Mouse (Mus musculus) heart, embryonic 16.5 days (tissue): Measurements from ENCODE around the gene Ccdc71. TPM values are rescaled to one million over a fixed set of nuclear protein-coding genes. Genes with fewer than 3 reads are reported as not detected.
A peak's percentile ranks its signal among the peaks of the same experiment; 100 is the strongest.

ENCODE experiments used
- ATAC-seq: fragments of 200-750 bp; cut with Nextera tagmentation; replicated peaks from 2 replicates; pipeline ENCODE4 v1.8.0; 2017; ENCODE audit warnings: moderate number of reproducible peaks; ENCODE audit not compliant: insufficient read depth, low FRiP score; ENCODE audit errors: extremely low read depth
- H3K27ac ChIP-seq: fragments of 300-500 bp; sonication (generic); 2 replicates; pipeline ENCODE4 v1.5.1; 2014; ENCODE audit warnings: mild to moderate bottlenecking, low read length, control low read depth, moderate library complexity
- H3K27me3 ChIP-seq: fragments of 300-500 bp; sonication (generic); 2 replicates; pipeline ENCODE4 v1.6.1; 2014; ENCODE audit warnings: low read length, mixed read lengths; ENCODE audit not compliant: control insufficient read depth, insufficient read depth
- H3K36me3 ChIP-seq: fragments of 300-500 bp; sonication (generic); 2 replicates; pipeline ENCODE4 v1.6.1; 2014; ENCODE audit not compliant: control insufficient read depth, insufficient read depth
- H3K4me1 ChIP-seq: fragments of 300-500 bp; sonication (generic); 2 replicates; pipeline ENCODE4 v1.6.1; 2014; ENCODE audit warnings: low read length, mixed read lengths; ENCODE audit not compliant: control insufficient read depth, insufficient read depth
- H3K4me2 ChIP-seq: fragments of 300-500 bp; sonication (generic); 2 replicates; pipeline ENCODE4 v1.6.1; 2014; ENCODE audit warnings: low read depth, mild to moderate bottlenecking, control low read depth, low read length
- H3K4me3 ChIP-seq: fragments of 300-500 bp; sonication (generic); 2 replicates; pipeline ENCODE4 v1.5.1; 2014; ENCODE audit warnings: mild to moderate bottlenecking, control low read depth, low read length
- H3K9ac ChIP-seq: fragments of 300-500 bp; sonication (generic); 2 replicates; pipeline ENCODE4 v1.6.1; 2014; ENCODE audit warnings: low read length, control low read depth
- H3K9me3 ChIP-seq: fragments of 300-500 bp; sonication (generic); replicated peaks from 2 replicates; pipeline ENCODE4 v1.6.1; 2016; ENCODE audit warnings: low read length; ENCODE audit not compliant: control insufficient read depth
- WGBS: fragments of 180-500 bp; shearing (Covaris S2); extraction: QIAGEN DNeasy Blood & Tissue Kit; methylation state at CpG from one replicate; pipeline ENCODE4 v1.1.7; 2014; 5-methylcytosine and 5-hydroxymethylcytosine counted together
- polyA plus RNA-seq: library from polyadenylated mRNA; unstranded; fragments of >200 nt; fragmentation: Nextera tagmentation; extraction: Ambion mirVana; gene quantifications from 2 replicates; pipeline ENCODE4 v1.2.1, GENCODE M21; 2015

Ccdc71 gene
- polyA plus RNA-seq, 1 experiment from 2014 or later, result 44.3 TPM

DNA sequence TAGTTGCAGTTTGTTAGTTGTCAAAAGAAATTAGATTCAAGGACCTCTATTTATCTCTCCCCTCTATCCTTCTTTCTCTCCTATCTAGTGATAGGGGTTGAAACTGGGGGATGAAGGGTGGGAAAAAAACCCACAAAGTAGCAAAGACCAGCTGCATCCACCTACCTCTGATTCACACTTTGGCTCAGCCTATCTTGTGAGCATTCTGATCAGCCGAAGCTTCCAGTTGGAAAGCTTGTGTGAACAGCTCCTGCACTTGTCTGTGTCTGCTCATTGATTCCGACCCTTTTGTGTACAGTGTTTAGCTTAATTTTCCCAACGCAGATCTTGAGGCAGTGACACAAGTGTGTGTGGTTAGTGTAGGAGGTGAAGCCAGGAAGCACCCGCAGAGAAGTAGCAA is 6.9 kb upstream of the Ccdc71 start:
- Histone ChIP-seq H3K4me1 (peaks cover 32% of the 10 kb centered on the region), H3K9ac (peak overlapping the region; percentile 82; the same call in 1 of the 2 replicates), H3K36me3 (no peaks in the 10 kb centered on the region; the same call in 1 of the 2 replicates), H3K27ac (no peak overlapping the region; the same call in 1 of the 2 replicates), H3K4me3 (no peak overlapping the region), H3K4me2 (no peak overlapping the region), H3K9me3 (no peaks in the 10 kb centered on the region), H3K27me3 (no peaks in the 10 kb centered on the region)
- WGBS, result 62% methylated on average over 4 of the region's 4 CpGs
- no peak for ATAC-seq

- peaks cover 24% of the 10 kb centered on the region for H3K4me1 ChIP-seq
- H3K27me3 ChIP-seq, result no peaks in the 10 kb centered on the region
- no peak overlapping the region for H3K27ac ChIP-seq
- H3K4me2 ChIP-seq, result no peak overlapping the region
- H3K9ac ChIP-seq, result no peak overlapping the region
- 83% methylated on average over 6 of the region's 6 CpGs for WGBS
- H3K9me3 ChIP-seq, result no peaks in the 10 kb centered on the region
- no peaks in the 10 kb centered on the region for H3K36me3 ChIP-seq
- ATAC-seq, result no peak
- H3K4me3 ChIP-seq, result no peak overlapping the region
Observed at GRCm38 (mm10) chr9:108454429-108454828, 5.9 kb upstream of the Ccdc71 start.

- no peaks in the 10 kb centered on the region for H3K27me3 ChIP-seq
- H3K4me3 ChIP-seq, result no peak overlapping the region
- peaks cover 12% of the 10 kb centered on the region for H3K4me1 ChIP-seq
- H3K9me3 ChIP-seq, result no peaks in the 10 kb centered on the region
- 63% methylated on average over 12 of the region's 12 CpGs for WGBS
- no peak overlapping the region for H3K4me2 ChIP-seq
- no peak overlapping the region for H3K27ac ChIP-seq
- ATAC-seq, result no peak
- H3K9ac ChIP-seq, result no peak overlapping the region
- H3K36me3 ChIP-seq, result no peaks in the 10 kb centered on the region
Observed at GRCm38 (mm10) chr9:108455747-108456571, 4.4 kb upstream of the Ccdc71 start.

DNA sequence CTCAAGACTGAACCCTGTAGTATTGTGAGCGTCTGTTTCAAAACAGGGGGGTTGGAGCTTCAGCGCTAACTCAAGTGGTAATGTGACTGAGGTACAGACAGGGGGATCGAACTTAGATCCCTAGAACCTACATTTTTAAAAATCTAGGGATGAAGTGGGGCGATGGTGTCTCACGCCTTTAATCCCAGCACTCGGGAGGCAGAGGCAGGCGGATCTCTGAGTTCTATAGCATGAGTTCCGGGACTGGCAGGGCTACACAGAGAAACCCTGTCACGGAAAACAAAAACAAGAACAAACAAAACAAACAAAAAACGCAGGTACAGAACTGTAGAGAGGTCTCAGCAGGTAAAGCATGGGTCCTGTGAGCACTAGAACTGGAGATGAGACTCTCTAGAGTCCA is 3.4 kb upstream of the Ccdc71 start:
- no peak overlapping the region for H3K9ac ChIP-seq
- no peak for ATAC-seq
- WGBS, result 85% methylated on average over 10 of the region's 10 CpGs

GRCm38 (mm10) chr9:108459939-108460318 is 398 bp upstream of the Ccdc71 start:
- Histone ChIP-seq H3K4me1 (peaks cover 18% of the 10 kb centered on the region), H3K9me3 (no peaks in the 10 kb centered on the region), H3K4me2 (peak overlapping the region; percentile 93), H3K27ac (peak overlapping the region; percentile 88), H3K9ac (no peak overlapping the region; the same call in 1 of the 2 replicates), H3K4me3 (peak overlapping the region; percentile 87), H3K36me3 (peaks cover 18% of the 10 kb centered on the region), H3K27me3 (no peaks in the 10 kb centered on the region)
- 78% methylated on average over 1 of the region's 1 CpGs for WGBS
- ATAC-seq, result no peak

More for the DNA sequence above, 3.4 kb upstream of the Ccdc71 start:
- H3K27me3 ChIP-seq, result no peaks in the 10 kb centered on the region
- no peaks in the 10 kb centered on the region for H3K9me3 ChIP-seq
- H3K4me3 ChIP-seq, result no peak overlapping the region
- H3K36me3 ChIP-seq, result no peaks in the 10 kb centered on the region
- no peak overlapping the region for H3K4me2 ChIP-seq
- no peak overlapping the region for H3K27ac ChIP-seq
- H3K4me1 ChIP-seq, result peaks cover 14% of the 10 kb centered on the region

DNA sequence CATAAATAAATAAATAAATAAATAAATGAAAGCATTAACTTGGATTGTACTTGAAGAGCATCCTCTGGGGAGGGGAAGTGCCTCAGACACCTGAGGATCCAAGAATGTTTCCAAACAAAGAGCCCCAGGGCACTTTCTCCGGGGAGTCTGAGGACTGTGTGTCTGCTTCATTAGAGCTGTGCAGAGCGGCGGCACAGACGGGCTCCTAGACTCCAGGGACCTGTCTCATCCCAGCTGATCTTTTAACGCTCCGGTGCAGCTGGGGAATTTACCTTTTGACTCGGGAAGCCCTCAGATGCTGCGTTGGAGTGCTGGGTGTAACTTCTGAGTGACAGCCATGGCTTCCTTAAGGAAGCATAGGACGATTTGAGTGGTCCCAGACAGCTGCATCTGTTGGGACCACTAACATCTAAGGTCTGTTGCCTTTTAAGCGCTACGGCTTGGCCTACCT is 879 bp downstream of the Ccdc71 start, which contains the start of gene Klhdc8b:
Klhdc8b (minus strand) TSS at position 401 of the 451 bp plus-strand sequence.
- 21% methylated on average over 11 of the region's 11 CpGs for WGBS

GRCm38 (mm10) chr9:108461675-108462074 is 1.3 kb downstream of the Ccdc71 start:
- Histone ChIP-seq H3K9ac (no peak overlapping the region; the same call in 1 of the 2 replicates), H3K36me3 (peaks cover 25% of the 10 kb centered on the region), H3K4me1 (peaks cover 18% of the 10 kb centered on the region), H3K4me3 (peak overlapping the region; percentile 87), H3K4me2 (peak overlapping the region; percentile 93), H3K9me3 (no peaks in the 10 kb centered on the region), H3K27me3 (no peaks in the 10 kb centered on the region), H3K27ac (peak overlapping the region; percentile 88)
- WGBS, result 77% methylated on average over 5 of the region's 5 CpGs
- no peak for ATAC-seq

More for the DNA sequence above, 879 bp downstream of the Ccdc71 start, which contains the start of gene Klhdc8b:
- H3K36me3 ChIP-seq, result peaks cover 24% of the 10 kb centered on the region
- H3K9ac ChIP-seq, result peak within 1 kb of the TSS; percentile 92
- no peaks in the 10 kb centered on the region for H3K9me3 ChIP-seq
- peak within 1 kb of the TSS; percentile 88 for H3K27ac ChIP-seq
- peak within 1 kb of the TSS; percentile 93 for H3K4me2 ChIP-seq
- no peaks in the 10 kb centered on the region for H3K27me3 ChIP-seq
- peaks cover 18% of the 10 kb centered on the region for H3K4me1 ChIP-seq
- no peak for ATAC-seq
- H3K4me3 ChIP-seq, result peak within 1 kb of the TSS; percentile 87

GRCm38 (mm10) chr9:108462192-108462591 is 1.9 kb downstream of the Ccdc71 start:
- Histone ChIP-seq H3K4me3 (no peak overlapping the region), H3K4me1 (peaks cover 18% of the 10 kb centered on the region), H3K4me2 (peak overlapping the region; percentile 93), H3K27me3 (no peaks in the 10 kb centered on the region), H3K9ac (peak overlapping the region; percentile 12; the same call in 1 of the 2 replicates), H3K36me3 (peaks cover 25% of the 10 kb centered on the region), H3K27ac (peak overlapping the region; percentile 88), H3K9me3 (no peaks in the 10 kb centered on the region)
- ATAC-seq, result 0 out of 2 replicates have a peak, but pooled peaks have one; percentile 28
- WGBS, result 55% methylated on average over 10 of the region's 10 CpGs

DNA sequence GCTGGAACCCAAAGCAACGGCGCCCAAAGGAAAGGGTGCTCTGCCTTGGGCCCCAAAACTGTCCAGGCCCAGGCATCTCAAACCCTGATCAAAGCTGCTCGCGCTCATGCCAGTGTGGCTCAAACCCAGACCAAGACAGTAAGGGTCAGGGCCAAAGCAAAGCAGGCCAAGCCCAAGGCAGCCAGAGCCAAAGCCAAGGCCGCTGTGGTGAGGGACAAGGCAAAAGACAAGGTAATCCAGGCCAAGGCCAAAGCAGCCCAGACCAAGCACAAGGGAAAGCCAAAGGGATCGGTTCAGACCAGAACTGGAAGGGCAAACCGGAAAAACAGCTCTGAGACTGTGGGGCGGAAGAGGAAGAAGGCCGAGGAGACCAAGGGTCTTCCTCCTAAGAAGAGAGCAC is 3.4 kb downstream of the Ccdc71 start:
- WGBS, result 91% methylated on average over 9 of the region's 9 CpGs
- Histone ChIP-seq H3K4me2 (no peak overlapping the region), H3K27me3 (no peaks in the 10 kb centered on the region), H3K27ac (no peak overlapping the region), H3K9ac (no peak overlapping the region), H3K4me3 (no peak overlapping the region), H3K9me3 (no peaks in the 10 kb centered on the region), H3K36me3 (peaks cover 25% of the 10 kb centered on the region), H3K4me1 (peaks cover 18% of the 10 kb centered on the region)
- ATAC-seq, result no peak
